Mouse (Mus musculus): ENCODE measurements around the gene Mcat. TPM values are rescaled to one million over a fixed set of nuclear protein-coding genes. Genes with fewer than 3 reads are reported as not detected.

Mcat gene
- polyA plus RNA-seq, 1 experiment from 2014 or later, result 31.5 TPM

Small RNA genes lying within 50 kb of the gene (microRNA-seq; reads per million reads assigned to microRNA genes)
- gene Gm24575, result not detected

Other genes with a start within 250 kb of the Mcat start
- 60.8 and 61.4 TPM in 2 replicates for gene Arfgap3, start 213.5 kb downstream of the Mcat start, polyA plus RNA-seq (2015; fragmentation: Nextera tagmentation; extraction: Ambion mirVana)
- 57.2 and 65.8 TPM in 2 replicates for gene Pacsin2, start 99.2 kb downstream of the Mcat start, polyA plus RNA-seq (2015; fragmentation: Nextera tagmentation; extraction: Ambion mirVana)
- gene Ttll1, start 52.9 kb downstream of the Mcat start, polyA plus RNA-seq (2015; fragmentation: Nextera tagmentation; extraction: Ambion mirVana), result 19.1 and 19.3 TPM in 2 replicates
- gene Bik, start 36.9 kb downstream of the Mcat start, polyA plus RNA-seq (2015; fragmentation: Nextera tagmentation; extraction: Ambion mirVana), result 4.1 and 5.0 TPM in 2 replicates
- gene Tspo, start 195 bp downstream of the Mcat start, polyA plus RNA-seq (2015; fragmentation: Nextera tagmentation; extraction: Ambion mirVana), result 56.4 and 69.4 TPM in 2 replicates
- gene Ttll12, start 31.4 kb upstream of the Mcat start, polyA plus RNA-seq (2015; fragmentation: Nextera tagmentation; extraction: Ambion mirVana), result 33.2 and 36.5 TPM in 2 replicates
- 7.1 and 9.7 TPM in 2 replicates for gene Scube1, start 161.2 kb upstream of the Mcat start, polyA plus RNA-seq (2015; fragmentation: Nextera tagmentation; extraction: Ambion mirVana)
- 8.0 and 9.2 TPM in 2 replicates for gene Mpped1, start 215.7 kb upstream of the Mcat start, polyA plus RNA-seq (2015; fragmentation: Nextera tagmentation; extraction: Ambion mirVana)